Mouse (Mus musculus) limb, embryonic 14.5 days (tissue): ENCODE measurements around the gene Eif3g. TPM values are rescaled to one million over a fixed set of nuclear protein-coding genes. Genes with fewer than 3 reads are reported as not detected.

Experiments
- ATAC-seq: fragments of 200-750 bp; cut with Nextera tagmentation; 2 replicates; pipeline ENCODE4 v1.8.0; 2017; ENCODE audit warnings: low read depth, moderate number of reproducible peaks, moderate TSS enrichment; ENCODE audit not compliant: low FRiP score
- DNase-seq: peaks from one replicate; pipeline ENCODE4 v3.0.0-alpha.2; 2015; ENCODE audit warnings: low spot score
- H3K27ac ChIP-seq: fragments of 300-500 bp; sonication (generic); replicated peaks from 2 replicates; pipeline ENCODE4 v1.5.1; 2014; ENCODE audit warnings: low read depth, mild to moderate bottlenecking, low read length, moderate library complexity, mixed read lengths
- H3K27me3 ChIP-seq: fragments of 300-500 bp; sonication (generic); 2 replicates; pipeline ENCODE4 v1.6.1; 2014; ENCODE audit warnings: low read length, mixed read lengths; ENCODE audit not compliant: control insufficient read depth, insufficient read depth
- H3K36me3 ChIP-seq: fragments of 300-500 bp; sonication (generic); 2 replicates; pipeline ENCODE4 v1.6.1; 2014; ENCODE audit warnings: mild to moderate bottlenecking, low read length, moderate library complexity, mixed read lengths; ENCODE audit not compliant: control insufficient read depth, insufficient read depth
- H3K4me1 ChIP-seq: fragments of 300-500 bp; sonication (generic); 2 replicates; pipeline ENCODE4 v1.6.1; 2014; ENCODE audit warnings: antibody characterized with exemption, low read length, mixed read lengths; ENCODE audit not compliant: control insufficient read depth, insufficient read depth
- H3K4me2 ChIP-seq: fragments of 300-500 bp; sonication (generic); replicated peaks from 2 replicates; pipeline ENCODE4 v1.6.1; 2014; ENCODE audit warnings: low read depth, mild to moderate bottlenecking, low read length, moderate library complexity; ENCODE audit not compliant: severe bottlenecking
- H3K4me3 ChIP-seq: fragments of 300-500 bp; sonication (generic); replicated peaks from 2 replicates; pipeline ENCODE4 v1.5.1; 2014; ENCODE audit warnings: low read length
- H3K9ac ChIP-seq: fragments of 300-500 bp; sonication (generic); 2 replicates; pipeline ENCODE4 v1.6.1; 2014; ENCODE audit warnings: mild to moderate bottlenecking, low read depth, low read length, moderate library complexity; ENCODE audit not compliant: severe bottlenecking
- H3K9me3 ChIP-seq: fragments of 300-500 bp; sonication (generic); 2 replicates; pipeline ENCODE4 v1.6.1; 2016; ENCODE audit warnings: low read length; ENCODE audit not compliant: control insufficient read depth
- POLR2A ChIP-seq: fragments of 200-500 bp; IDR thresholded peaks from 2 replicates; pipeline ENCODE4 v1.8.0; 2012; ENCODE audit warnings: inconsistent platforms, mild to moderate bottlenecking, moderate library complexity, borderline replicate concordance; ENCODE audit not compliant: insufficient read depth, insufficient read length; ENCODE audit errors: extremely low read depth
- WGBS: fragments of 180-500 bp; shearing (Covaris S2); extraction: QIAGEN DNeasy Blood & Tissue Kit; methylation state at CpG from one replicate; pipeline ENCODE4 v1.1.7; 2014; 5-methylcytosine and 5-hydroxymethylcytosine counted together
- polyA plus RNA-seq, 2 experiments: library from polyadenylated mRNA; depleted of rRNA in 1 of 2; stranded (reverse) in 1 of 2; unstranded in 1 of 2; fragments of >200 nt; fragmentation: Nextera tagmentation in 1 of 2; extraction: Ambion mirVana in 1 of 2; gene quantifications; 2 replicates each; pipeline versions ENCODE4 v1.2.1 to v1.2.3; 2012 to 2014

Gene Eif3g
- polyA plus RNA-seq, 2 experiments = 179 to 287 TPM

DNA sequence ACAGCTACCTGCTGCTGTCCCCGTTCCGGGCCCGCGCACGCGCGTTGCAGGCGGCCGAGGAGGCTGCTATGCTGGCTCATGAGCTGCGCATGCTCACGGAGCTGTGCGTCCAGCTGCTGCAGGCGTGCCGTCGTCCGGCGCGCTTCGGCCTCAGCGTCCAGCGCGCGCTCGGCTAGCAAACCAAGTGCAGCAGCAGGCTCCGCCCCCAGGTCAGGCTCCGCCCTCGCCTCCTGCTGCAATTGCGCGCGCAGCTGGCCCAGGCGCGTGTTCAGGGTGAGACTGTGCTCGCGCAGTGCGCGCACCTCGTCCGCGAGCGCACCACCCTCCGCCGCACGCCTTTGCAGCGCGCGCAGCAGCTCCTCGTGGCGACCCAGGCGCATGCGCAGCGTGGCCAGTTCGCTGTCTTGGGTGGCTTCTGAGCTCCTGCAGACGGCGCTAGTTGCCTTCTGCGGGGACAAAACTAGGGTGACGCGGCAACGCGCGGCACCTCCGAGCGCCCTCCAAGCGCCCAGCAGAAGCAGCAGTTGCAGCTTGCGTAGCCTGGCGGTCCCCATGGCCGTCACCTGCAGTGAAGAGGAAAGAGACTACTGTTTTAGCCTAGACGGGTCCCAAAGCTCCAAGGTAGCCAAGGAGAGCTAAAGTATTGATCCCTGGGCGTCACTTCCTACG is 20.2 kb downstream of the Eif3g start:
- Histone ChIP-seq H3K4me1 (no peaks in the 10 kb centered on the region), H3K4me3 (peak overlapping the region; percentile 45), H3K9ac (peak overlapping the region; percentile 64), H3K9me3 (no peaks in the 10 kb centered on the region), H3K27me3 (no peaks in the 10 kb centered on the region), H3K4me2 (peak overlapping the region; percentile 84), H3K27ac (peak overlapping the region; percentile 88), H3K36me3 (no peaks in the 10 kb centered on the region)
- peak; percentile 95 for ATAC-seq
- peak; percentile 98 for DNase-seq
- peak; percentile 98 for TF ChIP-seq POLR2A
- 2% methylated on average over 58 of the region's 69 CpGs for WGBS

DNA sequence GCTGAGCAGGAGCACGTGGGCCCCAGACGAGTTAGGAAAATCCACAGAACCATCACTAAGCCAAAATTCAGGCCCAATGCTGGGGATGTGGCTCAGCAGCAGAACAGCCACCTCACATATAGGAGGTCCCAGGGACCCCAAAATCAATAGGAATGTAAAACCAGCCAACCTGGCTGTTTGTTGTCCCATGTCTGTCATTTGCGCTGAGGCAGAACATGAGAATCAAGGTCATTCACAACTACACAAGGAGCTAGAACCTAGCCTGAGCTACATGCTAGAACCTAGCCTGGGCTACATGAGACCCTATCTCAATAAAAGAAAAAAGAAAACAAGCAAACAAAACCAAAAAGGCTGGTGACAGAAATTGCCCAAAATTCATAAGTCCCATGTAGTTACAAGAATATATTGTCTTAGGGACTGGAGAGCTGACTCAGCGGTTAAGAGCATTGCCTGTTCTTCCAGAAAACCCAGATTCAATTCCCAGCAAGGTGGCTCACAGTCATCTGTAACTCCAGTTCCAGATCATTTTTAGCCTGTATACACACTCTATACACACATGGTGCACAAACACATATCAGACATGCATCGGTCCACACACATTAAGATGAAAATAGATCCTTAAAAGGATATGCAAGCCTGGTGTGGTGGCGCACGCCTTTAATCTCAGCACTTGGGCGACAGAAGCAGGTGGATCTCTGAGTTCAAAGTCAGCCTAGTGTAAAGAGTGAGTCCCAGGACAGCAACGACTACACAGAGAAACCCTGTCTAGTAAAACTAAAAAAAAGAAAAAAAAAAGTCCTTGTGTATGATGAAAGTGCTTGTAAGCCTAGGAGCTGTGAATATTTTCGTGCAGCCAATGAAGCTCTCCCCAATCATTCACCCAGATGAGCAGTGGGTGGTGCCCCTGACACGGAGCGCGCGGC is 21.0 kb downstream of the Eif3g start:
- Histone ChIP-seq H3K9ac (peak overlapping the region; percentile 29; the same call in 1 of the 2 replicates), H3K27ac (0 out of 2 replicates have a peak overlapping the region, but pooled peaks have one; percentile 88), H3K4me3 (peak overlapping the region; percentile 45), H3K27me3 (no peaks in the 10 kb centered on the region), H3K4me1 (no peaks in the 10 kb centered on the region), H3K4me2 (peak overlapping the region; percentile 84), H3K9me3 (no peaks in the 10 kb centered on the region), H3K36me3 (no peaks in the 10 kb centered on the region)
- WGBS = 36% methylated on average over 14 of the region's 14 CpGs
- no peak; the same call in 1 of the 2 replicates for TF ChIP-seq POLR2A
- ATAC-seq = no peak; the same call in 1 of the 2 replicates
- DNase-seq = no peak

DNA sequence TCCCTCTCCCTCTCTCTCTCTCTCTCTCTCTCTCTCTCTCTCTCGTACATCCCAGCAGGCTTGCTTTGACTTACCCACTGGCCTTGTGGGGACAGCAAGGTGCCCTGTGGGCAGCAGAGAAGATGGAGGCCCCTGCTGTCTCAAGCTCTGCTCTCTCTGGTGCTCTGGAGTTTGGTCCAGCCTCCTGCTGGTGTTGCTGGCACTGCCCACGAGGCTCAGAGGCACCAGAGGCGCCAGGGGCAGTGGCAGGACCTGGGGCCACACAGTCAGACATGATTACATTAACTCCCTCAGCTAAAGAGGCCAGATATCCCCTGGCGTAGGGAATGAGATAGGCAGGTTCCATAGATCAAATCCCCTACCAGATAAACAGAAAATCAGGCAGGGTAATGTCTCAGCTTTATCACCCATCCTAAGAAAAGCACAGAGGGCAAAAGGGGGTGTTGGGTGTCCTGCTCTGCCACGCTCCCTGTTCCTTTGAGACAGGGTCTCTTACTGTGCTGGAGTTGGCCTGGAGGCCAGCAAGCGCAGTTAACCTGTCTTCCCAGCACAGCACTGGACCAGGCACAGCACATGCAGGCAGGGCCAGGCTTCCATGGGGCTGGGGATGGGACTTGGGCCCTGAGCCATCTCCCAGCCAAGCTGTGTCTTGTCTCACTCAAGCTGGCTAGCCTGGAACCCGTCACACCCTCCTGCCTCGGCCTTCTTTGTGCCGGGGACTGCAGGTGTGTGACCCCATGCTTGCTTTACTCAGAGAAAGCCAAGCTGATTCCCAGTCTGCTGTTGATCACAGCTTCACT is 21.9 kb downstream of the Eif3g start:
- H3K36me3 ChIP-seq = no peaks in the 10 kb centered on the region
- no peak for TF ChIP-seq POLR2A
- no peak for ATAC-seq

DNA sequence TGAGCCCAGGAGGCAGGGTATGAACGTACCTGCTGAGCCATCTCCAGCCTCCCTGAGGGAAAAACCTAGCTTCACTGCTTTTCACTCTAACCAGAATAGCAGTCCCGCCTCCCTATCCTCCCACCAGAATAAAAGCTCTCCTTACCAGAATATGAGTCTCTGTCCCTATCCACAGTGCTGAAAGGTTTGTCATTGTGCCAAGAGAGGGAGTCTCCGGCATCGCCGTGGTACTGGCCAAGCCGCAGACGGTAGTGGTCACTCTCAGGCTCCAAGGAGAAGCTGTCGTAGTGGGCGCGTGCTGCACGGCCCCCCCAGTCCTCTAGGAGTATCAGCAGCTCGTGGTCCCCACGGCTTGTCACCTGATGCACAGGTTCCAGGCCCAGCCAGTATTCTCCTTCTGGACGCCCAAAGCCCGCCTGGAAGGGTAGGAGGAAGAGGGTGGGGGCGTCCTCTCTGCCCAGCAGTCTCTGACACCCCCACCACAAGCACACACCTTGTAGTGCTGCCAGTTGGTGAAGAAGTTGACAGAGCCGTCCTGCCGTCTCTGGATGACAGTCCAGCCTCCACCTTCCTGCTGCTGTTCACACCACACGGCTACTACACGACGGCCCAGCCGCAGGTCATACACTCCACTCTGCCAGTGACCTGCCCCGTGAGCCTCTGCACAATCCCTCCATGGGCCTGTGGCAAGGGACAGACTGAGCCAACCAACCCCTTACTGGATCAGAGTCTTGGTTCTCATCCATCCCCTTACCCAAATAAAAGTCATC is 23.2 kb downstream of the Eif3g start:
- Histone ChIP-seq H3K4me3 (no peak overlapping the region), H3K36me3 (no peaks in the 10 kb centered on the region), H3K4me2 (no peak overlapping the region), H3K27me3 (no peaks in the 10 kb centered on the region), H3K9ac (no peak overlapping the region), H3K4me1 (no peaks in the 10 kb centered on the region), H3K27ac (no peak overlapping the region), H3K9me3 (no peaks in the 10 kb centered on the region)
- ATAC-seq = no peak
- WGBS = 60% methylated on average over 23 of the region's 23 CpGs
- DNase-seq = no peak
- no peak for TF ChIP-seq POLR2A

More for the DNA sequence above, 21.9 kb downstream of the Eif3g start:
- Histone ChIP-seq H3K27ac (no peak overlapping the region), H3K4me1 (no peaks in the 10 kb centered on the region), H3K27me3 (no peaks in the 10 kb centered on the region), H3K9me3 (no peaks in the 10 kb centered on the region), H3K4me3 (no peak overlapping the region), H3K9ac (no peak overlapping the region), H3K4me2 (no peak overlapping the region)
- DNase-seq = no peak
- 62% methylated on average over 9 of the region's 9 CpGs for WGBS
